Mouse (Mus musculus) liver, embryonic 14.5 days (tissue): ENCODE measurements around the gene Smyd3. TPM values are rescaled to one million over a fixed set of nuclear protein-coding genes. Genes with fewer than 3 reads are reported as not detected.

Source experiments
- ATAC-seq: fragments of 200-750 bp; cut with Nextera tagmentation; 2 replicates; pipeline ENCODE4 v1.8.0; 2017; ENCODE audit warnings: moderate number of reproducible peaks, mild to moderate bottlenecking, moderate library complexity; ENCODE audit not compliant: insufficient read depth
- DNase-seq, 3 experiments: peaks; one replicate each; pipeline ENCODE4 v3.0.0-alpha.2; 2012 to 2013; ENCODE audit warnings: low read depth in 3 of 3, low spot score in 3 of 3
- H3K27ac ChIP-seq: fragments of 300-500 bp; sonication (generic); 2 replicates; pipeline ENCODE4 v1.5.1; 2014; ENCODE audit warnings: moderate library complexity, mild to moderate bottlenecking, control low read depth, inconsistent platforms
- H3K27me3 ChIP-seq: fragments of 300-500 bp; sonication (generic); 2 replicates; pipeline ENCODE4 v1.6.1; 2014; ENCODE audit warnings: mild to moderate bottlenecking, low read length, moderate library complexity; ENCODE audit not compliant: control insufficient read depth, insufficient read depth
- H3K36me3 ChIP-seq: fragments of 300-500 bp; sonication (generic); replicated peaks from 2 replicates; pipeline ENCODE4 v1.6.1; 2014; ENCODE audit warnings: low read depth; ENCODE audit not compliant: control insufficient read depth, insufficient read depth
- H3K4me1 ChIP-seq, 2 experiments: fragments of 200-500 bp in 1 of 2; fragments of 300-500 bp in 1 of 2; sonication (generic) in 1 of 2; replicated peaks; 2 replicates each; pipeline ENCODE4 v1.6.1; 2012 to 2014; ENCODE audit warnings: antibody characterized with exemption in 1 of 2, inconsistent platforms in 1 of 2, low read length in 1 of 2; ENCODE audit not compliant: control insufficient read depth in 2 of 2, insufficient read depth in 2 of 2
- H3K4me2 ChIP-seq: fragments of 300-500 bp; sonication (generic); 2 replicates; pipeline ENCODE4 v1.6.1; 2014; ENCODE audit warnings: low read depth, mild to moderate bottlenecking, control low read depth, moderate library complexity
- H3K4me3 ChIP-seq, 2 experiments: fragments of 200-500 bp in 1 of 2; fragments of 300-500 bp in 1 of 2; sonication (generic) in 1 of 2; 2 replicates each; pipeline ENCODE4 v1.5.1; 2012 to 2014; ENCODE audit warnings: low read depth in 2 of 2, low read length in 2 of 2, mild to moderate bottlenecking in 2 of 2, control low read depth in 1 of 2, inconsistent platforms in 1 of 2, moderate library complexity in 1 of 2; ENCODE audit not compliant: insufficient read depth in 1 of 2
- H3K9ac ChIP-seq: fragments of 300-500 bp; sonication (generic); replicated peaks from 2 replicates; pipeline ENCODE4 v1.6.1; 2014; ENCODE audit warnings: mild to moderate bottlenecking, control low read depth, moderate library complexity
- H3K9me3 ChIP-seq: fragments of 300-500 bp; sonication (generic); 2 replicates; pipeline ENCODE4 v1.6.1; 2016; ENCODE audit warnings: low read length, mixed read lengths; ENCODE audit not compliant: control insufficient read depth
- CTCF ChIP-seq: IDR thresholded peaks from 2 replicates; pipeline ENCODE4 v1.5.1; 2016; ENCODE audit warnings: antibody characterized with exemption, low read depth, control low read depth
- EP300 ChIP-seq: IDR thresholded peaks from 2 replicates; pipeline ENCODE4 v1.6.1; 2016; ENCODE audit warnings: antibody characterized with exemption, low read depth
- WGBS: fragments of 180-500 bp; shearing (Covaris S2); extraction: QIAGEN DNeasy Blood & Tissue Kit; methylation state at CpG from one replicate; pipeline ENCODE4 v1.1.7; 2014; ENCODE audit not compliant: insufficient replicate concordance; 5-methylcytosine and 5-hydroxymethylcytosine counted together
- polyA plus RNA-seq, 2 experiments: library from polyadenylated mRNA; depleted of rRNA in 1 of 2; stranded (reverse) in 1 of 2; unstranded in 1 of 2; fragments of >200 nt; fragmentation: Nextera tagmentation in 1 of 2; extraction: Ambion mirVana in 1 of 2; gene quantifications; 2 replicates each; pipeline versions ENCODE4 v1.2.1 to v1.2.3; 2012 to 2014

The Smyd3 gene
- polyA plus RNA-seq, 2 experiments, result 2.6 to 6.6 TPM

- no peak overlapping the region for H3K27ac ChIP-seq
These were observed 475.9 kb downstream of the Smyd3 start for GRCm38 (mm10) chr1:179041905-179042337.

DNA sequence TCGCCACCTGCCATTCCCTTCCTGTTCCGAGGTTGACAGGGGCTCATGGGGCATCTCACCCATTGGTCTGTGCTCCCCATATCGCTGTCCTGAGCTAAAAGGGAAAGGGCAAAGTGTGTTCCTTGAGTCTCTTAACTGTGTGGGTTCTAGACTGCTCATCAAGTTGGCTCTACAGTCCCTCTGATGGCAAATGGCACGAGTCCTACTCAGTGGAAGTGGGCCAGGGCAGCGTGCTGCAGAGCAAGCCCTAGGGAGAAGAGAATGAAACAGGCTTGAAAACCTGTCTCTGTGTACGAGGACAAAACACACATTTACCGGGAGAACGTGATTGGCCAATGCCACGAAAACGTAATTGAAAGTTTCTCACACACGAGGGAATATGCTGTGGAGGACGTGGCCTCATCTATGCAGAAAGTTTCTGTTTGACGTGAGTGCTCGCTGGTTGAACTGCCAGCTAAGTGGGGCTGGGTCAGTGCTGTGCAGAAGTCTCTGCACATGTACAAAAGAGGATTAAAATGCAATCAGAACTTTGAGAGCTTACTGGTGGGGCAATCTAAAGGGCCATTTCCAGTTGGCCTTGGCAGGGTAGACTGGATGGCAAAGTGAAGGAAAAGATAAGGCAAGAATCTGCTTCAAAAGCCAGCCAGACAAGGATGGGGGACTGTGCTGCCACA is 476.5 kb downstream of the Smyd3 start:
- Histone ChIP-seq H3K4me1 (no peaks in the 10 kb centered on the region), H3K27ac (no peak overlapping the region), H3K9me3 (no peaks in the 10 kb centered on the region), H3K36me3 (no peaks in the 10 kb centered on the region), H3K4me2 (no peak overlapping the region), H3K9ac (no peak overlapping the region), H3K27me3 (no peaks in the 10 kb centered on the region), H3K4me3 (no peak overlapping the region)
- WGBS, result 71% methylated on average over 14 of the region's 14 CpGs
- TF ChIP-seq CTCF (no peak), EP300 (no peak)
- ATAC-seq (no peak), DNase-seq (no peak)

More at GRCm38 (mm10) chr1:179041905-179042337, 475.9 kb downstream of the Smyd3 start:
- Histone ChIP-seq H3K36me3 (no peaks in the 10 kb centered on the region), H3K4me2 (no peak overlapping the region), H3K27me3 (no peaks in the 10 kb centered on the region), H3K4me1 (no peaks in the 10 kb centered on the region), H3K9ac (no peak overlapping the region), H3K4me3 (no peak overlapping the region), H3K9me3 (no peaks in the 10 kb centered on the region)
- no peak for TF ChIP-seq CTCF
- no peak for TF ChIP-seq EP300
- no peak for DNase-seq
- no peak for ATAC-seq
- WGBS, result 57% methylated on average over 8 of the region's 8 CpGs

DNA sequence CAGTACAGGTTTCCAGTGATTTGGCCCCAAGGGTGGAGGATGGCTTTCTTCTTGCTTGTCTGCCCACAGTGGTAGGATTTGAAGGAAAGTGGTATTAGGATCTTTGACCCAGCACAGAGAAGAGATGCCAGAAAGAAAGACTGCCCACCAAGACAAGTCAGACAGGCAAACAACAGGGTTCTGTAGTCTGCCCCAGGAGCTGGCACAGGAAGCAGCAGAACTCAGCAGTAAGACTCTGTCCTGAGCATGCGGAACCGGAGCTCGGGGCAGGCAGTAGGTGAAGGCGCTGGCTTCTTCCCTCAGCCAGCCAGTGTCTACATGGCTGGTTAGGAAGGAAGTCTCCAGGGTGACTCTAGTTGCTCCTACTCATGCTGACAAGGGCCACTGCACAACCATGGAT is 479.0 kb downstream of the Smyd3 start:
- H3K9me3 ChIP-seq, result no peaks in the 10 kb centered on the region
- no peaks in the 10 kb centered on the region for H3K4me1 ChIP-seq
- WGBS, result 85% methylated on average over 4 of the region's 4 CpGs

DNA sequence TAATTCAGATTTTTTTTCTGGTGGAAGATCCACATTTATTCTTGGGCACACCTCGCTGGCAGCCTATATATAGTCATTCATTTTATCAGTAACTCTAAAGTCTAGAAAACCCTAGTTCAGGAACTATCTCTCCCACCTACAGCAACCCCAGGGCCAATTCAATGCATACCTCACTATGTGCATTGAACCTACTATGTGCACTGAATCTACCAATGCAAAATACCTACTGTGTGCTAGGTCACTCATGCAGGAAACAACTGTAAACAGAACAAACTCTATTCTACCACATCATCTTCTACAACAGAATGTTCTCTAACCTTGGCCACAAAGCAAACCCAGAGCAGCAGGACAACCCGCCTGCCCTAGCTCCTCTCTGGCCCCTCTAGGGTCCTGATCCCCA is 484.9 kb downstream of the Smyd3 start:
- no peak for ATAC-seq
- Histone ChIP-seq H3K27me3 (no peaks in the 10 kb centered on the region), H3K4me2 (no peak overlapping the region), H3K36me3 (no peaks in the 10 kb centered on the region), H3K4me3 (no peak overlapping the region), H3K27ac (no peak overlapping the region), H3K9me3 (no peaks in the 10 kb centered on the region), H3K4me1 (no peaks in the 10 kb centered on the region), H3K9ac (no peak overlapping the region)
- TF ChIP-seq EP300 (no peak), CTCF (no peak)
- no peak for DNase-seq
- 66% methylated on average over 2 of the region's 2 CpGs for WGBS

More for the DNA sequence above, 479.0 kb downstream of the Smyd3 start:
- no peaks in the 10 kb centered on the region for H3K36me3 ChIP-seq
- ATAC-seq (no peak), DNase-seq (no peak)
- no peak overlapping the region for H3K27ac ChIP-seq
- TF ChIP-seq CTCF (no peak), EP300 (no peak)
- no peak overlapping the region for H3K4me2 ChIP-seq
- H3K27me3 ChIP-seq, result no peaks in the 10 kb centered on the region
- H3K9ac ChIP-seq, result no peak overlapping the region
- H3K4me3 ChIP-seq, result no peak overlapping the region

DNA sequence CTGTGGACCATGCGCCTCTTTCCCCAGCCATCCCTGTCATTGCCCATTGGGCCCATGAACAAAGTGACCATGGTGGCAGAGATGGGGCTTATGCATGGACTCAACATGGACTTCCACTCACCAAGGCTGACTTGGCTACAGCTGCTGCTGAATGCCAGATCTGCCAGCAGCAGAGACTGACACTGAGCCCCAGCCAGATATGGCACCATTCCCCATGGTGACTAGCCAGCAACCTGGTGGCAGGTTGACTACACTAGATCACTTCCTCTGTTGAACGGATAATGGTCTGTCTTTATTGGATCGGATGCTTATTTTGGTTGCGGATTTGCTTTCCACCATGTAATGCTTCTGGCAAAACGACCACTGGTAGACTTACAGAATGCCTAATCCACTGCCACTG is 486.3 kb downstream of the Smyd3 start:
- Histone ChIP-seq H3K9ac (no peak overlapping the region), H3K4me2 (no peak overlapping the region), H3K27ac (no peak overlapping the region), H3K36me3 (no peaks in the 10 kb centered on the region), H3K27me3 (no peaks in the 10 kb centered on the region), H3K9me3 (no peaks in the 10 kb centered on the region), H3K4me3 (no peak overlapping the region), H3K4me1 (no peaks in the 10 kb centered on the region)
- DNase-seq (no peak), ATAC-seq (no peak)
- TF ChIP-seq CTCF (no peak), EP300 (no peak)
- WGBS, result 78% methylated on average over 5 of the region's 5 CpGs
